Mouse (Mus musculus) embryonic fibroblast, embryonic 13.5 days (primary cell): ENCODE results near the gene E130114P18Rik.

ENCODE experiments used
- CTCF ChIP-seq: IDR thresholded peaks from 2 replicates; pipeline ENCODE4 v1.5.1; 2011; ENCODE audit warnings: mild to moderate bottlenecking, control low read depth, low read length, moderate library complexity, borderline replicate concordance; ENCODE audit not compliant: insufficient read depth
- POLR2A ChIP-seq: IDR thresholded peaks from 2 replicates; pipeline ENCODE4 v1.6.1; 2011; ENCODE audit warnings: low read depth, mild to moderate bottlenecking, control low read depth, low read length, moderate library complexity

- TF ChIP-seq POLR2A, result no peak
- no peak for TF ChIP-seq CTCF
Observed at GRCm38 (mm10) chr4:97615031-97615430, 162.8 kb downstream of the E130114P18Rik start.
